Mouse (Mus musculus): ENCODE results near the gene H2-M5. TPM values are rescaled to one million over a fixed set of nuclear protein-coding genes. Genes with fewer than 3 reads are reported as not detected.
A peak's percentile ranks its signal among the peaks of the same experiment; 100 is the strongest.

H2-M5 gene
- polyA plus RNA-seq, 1 experiment from 2014 or later: 1.7 TPM

DNA sequence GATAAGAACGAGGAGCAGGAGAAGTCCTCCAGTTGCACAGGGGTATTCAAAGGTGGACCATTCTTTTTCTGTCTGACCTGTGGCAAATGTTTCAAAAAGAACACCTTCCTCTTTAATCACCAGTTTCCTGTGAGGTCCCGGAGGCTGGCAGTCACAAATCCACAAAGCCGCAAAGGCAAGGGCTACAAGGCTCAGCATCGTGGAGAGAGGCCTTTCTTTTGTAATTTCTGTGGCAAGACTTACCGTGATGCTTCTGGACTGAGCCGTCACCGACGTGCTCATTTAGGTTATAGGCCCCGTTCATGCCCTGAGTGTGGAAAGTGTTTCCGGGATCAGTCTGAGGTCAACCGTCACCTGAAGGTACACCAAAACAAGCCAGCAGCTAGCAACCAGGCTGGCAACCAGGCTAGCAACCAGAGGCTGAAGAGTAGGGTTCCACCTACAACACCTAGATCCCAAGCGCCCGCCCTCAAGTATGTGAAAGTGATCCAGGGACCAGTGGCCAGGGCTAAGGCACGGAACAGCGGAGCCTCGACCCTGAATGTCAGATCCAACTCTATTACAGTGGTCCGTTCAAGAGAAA, 20.2 kb upstream of the H2-M5 start:
- H3K27ac ChIP-seq: no peak overlapping the region
- 93% methylated on average over 17 of the region's 17 CpGs for WGBS
- H3K4me3 ChIP-seq: no peak overlapping the region
- H3K9ac ChIP-seq: no peak overlapping the region
- H3K36me3 ChIP-seq: peaks cover 59% of the 10 kb centered on the region
- no peak overlapping the region for H3K4me2 ChIP-seq (replicated peaks)
- H3K4me1 ChIP-seq: no peaks in the 10 kb centered on the region
- no peaks in the 10 kb centered on the region for H3K9me3 ChIP-seq
- H3K27me3 ChIP-seq (replicated peaks): no peaks in the 10 kb centered on the region
- ATAC-seq (ENCODE audit: low FRiP score, low read depth): no peak

DNA sequence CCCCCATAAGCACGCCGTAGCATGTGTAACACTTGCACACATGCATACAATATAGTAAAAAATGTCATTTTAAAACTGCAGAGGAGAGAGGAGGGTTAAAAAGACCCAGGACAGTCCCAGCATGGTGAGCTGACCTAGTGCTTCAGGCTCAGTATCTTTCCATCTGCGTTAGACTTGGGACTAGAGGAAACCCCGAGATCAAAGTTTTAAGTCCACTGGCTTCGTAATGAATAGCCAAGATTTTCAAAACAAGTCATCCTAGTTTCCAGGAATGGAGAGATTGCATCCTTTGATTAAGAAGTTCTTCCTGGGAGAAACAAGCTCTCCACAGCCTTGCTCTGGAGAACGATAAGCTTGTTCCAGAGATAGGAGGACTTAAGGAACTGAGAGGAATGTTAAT, 18.8 kb upstream of the H2-M5 start:
- no peaks in the 10 kb centered on the region for H3K27me3 ChIP-seq (replicated peaks)
- no peak overlapping the region for H3K9ac ChIP-seq
- H3K4me3 ChIP-seq: no peak overlapping the region
- H3K36me3 ChIP-seq: peaks cover 59% of the 10 kb centered on the region
- WGBS: 96% methylated on average over 6 of the region's 6 CpGs
- no peak overlapping the region for H3K4me2 ChIP-seq (replicated peaks)
- H3K4me1 ChIP-seq: no peaks in the 10 kb centered on the region
- no peak for ATAC-seq (ENCODE audit: low FRiP score, low read depth)
- H3K27ac ChIP-seq: no peak overlapping the region
- no peaks in the 10 kb centered on the region for H3K9me3 ChIP-seq

DNA sequence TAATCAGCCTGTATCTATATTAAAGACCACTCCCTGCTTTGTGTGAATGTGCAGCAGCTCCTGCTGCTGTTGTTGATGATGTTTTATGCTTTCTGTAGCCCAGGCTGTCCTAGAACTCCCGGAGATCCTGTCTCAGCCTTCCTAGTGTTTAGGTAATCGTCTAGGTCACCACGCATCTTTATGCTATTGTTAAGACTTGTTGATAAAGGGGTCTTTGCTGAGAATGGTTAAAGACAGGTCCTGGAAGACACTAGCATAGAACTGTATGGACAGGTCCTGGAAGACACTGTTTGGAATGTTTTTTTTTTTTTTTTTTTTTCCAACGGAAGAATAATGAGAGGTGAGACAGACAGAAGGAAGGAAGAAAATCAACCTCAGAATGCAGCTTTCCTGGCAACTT, 14.0 kb upstream of the H2-M5 start:
- H3K9ac ChIP-seq: peak overlapping the region; percentile 89
- peak overlapping the region; percentile 73 for H3K4me3 ChIP-seq
- no peaks in the 10 kb centered on the region for H3K9me3 ChIP-seq
- H3K36me3 ChIP-seq: peaks cover 25% of the 10 kb centered on the region
- WGBS: 48% methylated on average over 4 of the region's 4 CpGs
- 0 out of 2 replicates have a peak overlapping the region, but pooled peaks have one; percentile 87 for H3K27ac ChIP-seq
- H3K27me3 ChIP-seq (replicated peaks): no peaks in the 10 kb centered on the region
- no peaks in the 10 kb centered on the region; the same call in 1 of the 2 replicates for H3K4me1 ChIP-seq
- H3K4me2 ChIP-seq (replicated peaks): peak overlapping the region; percentile 63
- no peak; the same call in 1 of the 2 replicates for ATAC-seq (ENCODE audit: low FRiP score, low read depth)

DNA sequence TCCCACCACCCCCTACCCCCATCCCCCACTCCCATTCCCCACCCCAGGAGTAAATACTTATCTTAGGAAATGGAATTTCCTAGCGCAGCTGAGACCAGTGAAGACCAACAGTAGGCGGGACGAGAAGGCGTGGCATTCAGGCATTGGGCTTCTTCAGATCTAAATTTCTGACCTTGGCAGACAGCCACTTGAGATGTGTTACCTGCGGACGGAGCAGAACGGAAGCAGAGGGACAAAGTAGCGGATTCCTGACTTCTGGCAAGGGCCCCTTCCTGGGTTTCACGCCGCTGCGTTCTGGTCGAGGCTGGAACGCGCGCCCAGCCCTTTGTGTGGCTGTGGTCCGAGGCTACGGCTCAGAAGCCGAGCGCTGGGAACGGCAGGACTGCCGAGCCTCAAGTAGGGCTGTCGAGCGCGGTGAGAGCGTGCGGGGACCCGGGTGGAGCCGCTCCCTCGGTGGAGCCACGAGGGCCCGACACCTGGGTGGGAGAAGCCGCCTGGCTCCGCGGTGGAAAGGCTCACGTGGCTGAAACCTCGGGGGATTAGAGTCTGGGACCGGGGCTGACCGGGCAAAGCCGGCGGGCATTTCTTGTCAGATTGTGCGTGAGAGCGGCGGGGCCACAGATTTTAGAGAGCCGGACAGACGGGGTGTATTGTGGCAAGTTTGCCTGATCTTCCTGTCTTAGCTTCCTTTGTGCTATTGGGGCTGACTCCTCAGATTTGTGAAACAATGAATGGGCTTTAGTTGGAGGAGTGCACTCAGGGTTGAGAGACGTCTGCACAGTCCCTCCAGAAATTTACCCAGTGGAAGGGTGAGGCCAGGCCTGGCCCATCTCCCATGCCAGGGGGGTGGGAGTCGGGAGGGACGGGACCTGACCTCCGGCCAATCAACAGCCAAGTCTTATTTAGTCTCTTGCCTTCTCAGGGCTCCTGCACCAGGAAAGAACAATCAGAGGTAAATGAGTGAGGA, 13.3 kb upstream of the H2-M5 start:
- H3K36me3 ChIP-seq: peaks cover 18% of the 10 kb centered on the region; the same call in 1 of the 2 replicates
- H3K27me3 ChIP-seq (replicated peaks): no peaks in the 10 kb centered on the region
- peak overlapping the region; percentile 63 for H3K4me2 ChIP-seq (replicated peaks)
- peak overlapping the region; percentile 89 for H3K9ac ChIP-seq
- no peaks in the 10 kb centered on the region; the same call in 1 of the 2 replicates for H3K4me1 ChIP-seq
- no peaks in the 10 kb centered on the region for H3K9me3 ChIP-seq
- H3K4me3 ChIP-seq: peak overlapping the region; percentile 73
- H3K27ac ChIP-seq: peak overlapping the region; percentile 87
- WGBS: under 1% methylated on average over 49 of the region's 49 CpGs
- ATAC-seq (ENCODE audit: low FRiP score, low read depth): peak; percentile 88

DNA sequence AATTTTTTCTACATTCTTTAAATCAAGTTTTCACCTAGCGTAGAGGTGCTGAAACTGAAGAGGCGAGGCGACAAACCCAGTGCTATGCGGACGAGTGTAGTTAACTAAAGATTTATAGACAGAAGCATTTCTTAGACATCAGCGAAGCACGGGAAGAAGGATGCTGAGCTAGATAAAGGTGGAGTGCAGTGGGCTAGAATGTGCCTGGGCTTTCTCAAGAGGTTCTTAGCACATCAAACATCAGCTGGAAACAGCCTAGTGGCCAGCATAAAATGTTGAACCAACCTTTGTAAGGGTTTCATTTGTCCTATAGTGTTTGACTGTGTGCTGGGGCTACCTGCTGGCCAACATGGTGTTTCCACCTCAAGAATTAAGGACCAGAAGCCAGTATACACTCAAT, 11.5 kb upstream of the H2-M5 start, which contains the start of gene Zfp57:
Gene Zfp57, plus strand, starts transcription at position 301 of the 400 bp plus-strand sequence.
- H3K4me1 ChIP-seq: no peaks in the 10 kb centered on the region; the same call in 1 of the 2 replicates
- peak within 1 kb of the TSS; percentile 73 for H3K4me3 ChIP-seq
- no peak for ATAC-seq (ENCODE audit: low FRiP score, low read depth)
- WGBS: 91% methylated on average over 7 of the region's 7 CpGs
- H3K36me3 ChIP-seq: peaks cover 2% of the 10 kb centered on the region; the same call in 1 of the 2 replicates
- no peak within 1 kb of the TSS for H3K27ac ChIP-seq
- no peaks in the 10 kb centered on the region for H3K27me3 ChIP-seq (replicated peaks)
- peak within 1 kb of the TSS; percentile 63 for H3K4me2 ChIP-seq (replicated peaks)
- no peak within 1 kb of the TSS for H3K9ac ChIP-seq
- no peaks in the 10 kb centered on the region for H3K9me3 ChIP-seq

DNA sequence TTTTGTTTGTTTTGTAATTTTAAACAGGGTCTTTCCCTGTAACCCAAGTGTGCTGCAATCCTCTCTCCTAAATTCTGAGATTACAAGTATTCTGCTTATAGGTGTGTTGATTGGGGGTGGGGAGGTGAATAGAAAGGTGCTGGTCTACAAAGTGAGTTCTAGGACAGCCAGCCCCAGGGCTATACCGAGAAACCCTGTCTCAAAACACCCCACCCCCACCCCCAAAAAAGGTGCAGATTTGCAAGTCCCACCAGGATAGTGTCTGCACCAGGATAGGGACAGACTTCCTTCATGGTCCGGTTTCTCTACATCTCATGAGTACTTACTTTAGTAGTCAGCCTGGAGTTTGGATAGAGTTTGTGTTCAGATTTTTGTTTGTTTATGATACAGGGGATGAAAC, 9.1 kb upstream of the H2-M5 start:
- Histone ChIP-seq H3K4me1 (no peaks in the 10 kb centered on the region; the same call in 1 of the 2 replicates), H3K9ac (no peak overlapping the region), H3K9me3 (no peaks in the 10 kb centered on the region), H3K4me3 (no peak overlapping the region), H3K27me3 (replicated peaks) (no peaks in the 10 kb centered on the region), H3K36me3 (no peaks in the 10 kb centered on the region), H3K4me2 (replicated peaks) (no peak overlapping the region), H3K27ac (no peak overlapping the region)
- 81% methylated on average over 2 of the region's 2 CpGs for WGBS
- ATAC-seq (ENCODE audit: low FRiP score, low read depth): no peak

DNA sequence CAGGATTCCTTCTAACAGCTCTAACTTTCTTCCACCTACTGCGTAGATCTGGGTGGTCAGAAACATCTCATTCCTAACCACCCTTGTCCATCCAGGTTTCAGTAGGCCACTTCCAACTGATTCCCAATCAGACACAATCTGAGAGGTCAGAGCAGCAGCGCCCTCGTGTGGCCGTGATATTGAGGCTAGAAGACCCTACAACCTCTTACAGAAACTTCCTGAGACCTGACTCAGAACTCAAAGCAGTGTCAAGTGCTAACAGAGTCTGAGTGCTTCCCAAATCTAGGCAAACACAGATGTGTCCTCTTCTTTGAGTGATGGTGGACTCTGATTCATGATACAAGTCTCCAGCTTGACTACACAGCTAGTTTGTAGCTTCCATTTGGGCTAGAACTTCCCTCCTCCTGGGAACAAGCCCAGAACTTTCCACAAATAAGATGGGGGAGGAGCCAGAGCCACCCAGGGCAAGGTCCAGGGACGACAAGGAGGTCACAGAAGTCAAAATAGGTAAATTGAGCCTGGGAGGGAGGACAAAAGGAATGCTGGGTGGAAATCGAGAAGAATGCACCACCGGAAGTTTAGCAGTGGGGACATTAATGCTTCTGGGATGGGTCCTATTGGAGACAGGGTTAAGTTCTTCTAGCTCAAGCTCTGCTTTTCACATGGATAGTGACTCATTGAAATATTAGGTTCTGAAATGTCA, 7.8 kb upstream of the H2-M5 start:
- Histone ChIP-seq H3K4me3 (no peak overlapping the region), H3K9me3 (no peaks in the 10 kb centered on the region), H3K4me1 (no peaks in the 10 kb centered on the region; the same call in 1 of the 2 replicates), H3K4me2 (replicated peaks) (no peak overlapping the region), H3K36me3 (no peaks in the 10 kb centered on the region), H3K9ac (no peak overlapping the region), H3K27me3 (replicated peaks) (no peaks in the 10 kb centered on the region), H3K27ac (no peak overlapping the region)
- WGBS: 32% methylated on average over 7 of the region's 7 CpGs
- ATAC-seq (ENCODE audit: low FRiP score, low read depth): peak; percentile 52; the same call in 1 of the 2 replicates

DNA sequence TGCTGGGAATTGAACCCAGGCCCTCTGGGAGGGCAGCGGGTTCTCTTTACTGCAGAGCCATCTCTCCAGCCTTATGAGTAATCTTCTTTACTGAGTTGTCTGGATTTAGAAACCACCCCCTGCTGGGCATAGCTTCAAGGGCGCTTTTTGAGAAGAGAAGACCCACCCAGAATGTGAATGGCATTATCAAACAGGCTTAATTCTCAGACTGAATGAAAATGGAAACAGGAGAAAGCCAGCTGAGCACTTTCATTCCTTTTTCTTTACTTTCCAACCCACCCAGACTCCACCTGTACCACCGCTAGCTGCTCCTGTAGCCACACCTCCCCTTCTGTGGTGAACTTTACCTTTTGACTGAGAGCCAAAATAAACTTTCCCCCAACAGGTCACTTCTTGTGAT, 6.1 kb upstream of the H2-M5 start:
- Histone ChIP-seq H3K4me2 (replicated peaks) (no peak overlapping the region), H3K4me1 (no peaks in the 10 kb centered on the region), H3K9ac (no peak overlapping the region), H3K27me3 (replicated peaks) (no peaks in the 10 kb centered on the region), H3K4me3 (no peak overlapping the region), H3K9me3 (no peaks in the 10 kb centered on the region), H3K27ac (no peak overlapping the region), H3K36me3 (no peaks in the 10 kb centered on the region)
- 67% methylated on average over 3 of the region's 3 CpGs for WGBS
- no peak for ATAC-seq (ENCODE audit: low FRiP score, low read depth)

DNA sequence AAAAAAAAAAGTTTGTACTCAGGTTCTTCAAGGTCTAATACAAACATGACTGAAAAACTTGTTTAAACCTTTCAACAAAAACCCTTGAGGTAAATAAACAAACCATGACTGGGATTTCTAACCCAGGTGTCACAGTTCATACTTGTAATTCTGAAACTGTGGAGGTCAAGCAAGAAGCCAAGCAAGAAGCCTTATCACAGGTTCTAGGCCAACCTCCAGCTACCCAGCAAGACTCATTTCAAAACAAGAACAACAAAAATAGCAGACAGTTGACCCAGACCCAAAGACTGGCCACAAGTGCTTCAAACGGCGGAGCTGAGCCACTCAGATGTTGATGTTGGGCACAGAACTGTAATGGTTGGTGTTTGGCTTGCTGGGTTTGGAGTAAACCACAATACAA, 5.2 kb upstream of the H2-M5 start:
- Histone ChIP-seq H3K27me3 (replicated peaks) (peaks cover 2% of the 10 kb centered on the region), H3K4me3 (no peak overlapping the region), H3K4me1 (no peaks in the 10 kb centered on the region), H3K9me3 (no peaks in the 10 kb centered on the region), H3K4me2 (replicated peaks) (no peak overlapping the region), H3K27ac (no peak overlapping the region), H3K36me3 (no peaks in the 10 kb centered on the region), H3K9ac (no peak overlapping the region)
- no peak for ATAC-seq (ENCODE audit: low FRiP score, low read depth)
- 93% methylated on average over 2 of the region's 2 CpGs for whole genome bisulfite sequencing

DNA sequence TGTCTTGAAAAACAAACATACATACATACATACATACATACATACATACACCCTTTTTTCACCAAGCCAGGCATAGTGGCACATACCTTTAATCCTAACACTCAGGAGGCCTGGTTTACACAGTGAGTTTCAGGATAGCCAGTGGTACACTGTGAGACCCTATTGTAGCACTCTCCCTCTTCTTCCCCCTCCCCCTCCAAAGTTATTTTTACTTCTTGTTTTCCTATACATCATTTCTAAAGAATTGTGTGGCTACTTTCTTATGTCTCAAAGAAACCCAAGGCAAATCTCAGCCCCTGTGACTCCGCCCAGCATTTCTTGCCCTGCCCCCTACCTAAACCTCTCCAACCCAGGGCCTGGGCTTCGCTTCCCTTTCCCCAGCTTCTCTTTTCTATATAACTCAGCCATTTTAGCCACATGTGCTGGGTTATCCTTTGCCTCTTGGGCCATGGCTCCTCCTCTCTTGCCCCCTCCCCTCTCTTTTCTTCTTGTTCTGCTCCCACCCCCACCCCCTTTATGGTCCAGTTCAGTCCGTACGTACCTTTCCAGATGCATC, 4.5 kb upstream of the H2-M5 start:
- H3K4me3 ChIP-seq: no peak overlapping the region
- no peak overlapping the region for H3K27ac ChIP-seq
- H3K9me3 ChIP-seq: no peaks in the 10 kb centered on the region
- H3K4me2 ChIP-seq (replicated peaks): no peak overlapping the region
- H3K9ac ChIP-seq: no peak overlapping the region
- ATAC-seq (ENCODE audit: low FRiP score, low read depth): no peak
- H3K36me3 ChIP-seq: no peaks in the 10 kb centered on the region
- 89% methylated on average over 4 of the region's 4 CpGs for whole genome bisulfite sequencing
- no peaks in the 10 kb centered on the region for H3K4me1 ChIP-seq
- peaks cover 9% of the 10 kb centered on the region for H3K27me3 ChIP-seq (replicated peaks)

DNA sequence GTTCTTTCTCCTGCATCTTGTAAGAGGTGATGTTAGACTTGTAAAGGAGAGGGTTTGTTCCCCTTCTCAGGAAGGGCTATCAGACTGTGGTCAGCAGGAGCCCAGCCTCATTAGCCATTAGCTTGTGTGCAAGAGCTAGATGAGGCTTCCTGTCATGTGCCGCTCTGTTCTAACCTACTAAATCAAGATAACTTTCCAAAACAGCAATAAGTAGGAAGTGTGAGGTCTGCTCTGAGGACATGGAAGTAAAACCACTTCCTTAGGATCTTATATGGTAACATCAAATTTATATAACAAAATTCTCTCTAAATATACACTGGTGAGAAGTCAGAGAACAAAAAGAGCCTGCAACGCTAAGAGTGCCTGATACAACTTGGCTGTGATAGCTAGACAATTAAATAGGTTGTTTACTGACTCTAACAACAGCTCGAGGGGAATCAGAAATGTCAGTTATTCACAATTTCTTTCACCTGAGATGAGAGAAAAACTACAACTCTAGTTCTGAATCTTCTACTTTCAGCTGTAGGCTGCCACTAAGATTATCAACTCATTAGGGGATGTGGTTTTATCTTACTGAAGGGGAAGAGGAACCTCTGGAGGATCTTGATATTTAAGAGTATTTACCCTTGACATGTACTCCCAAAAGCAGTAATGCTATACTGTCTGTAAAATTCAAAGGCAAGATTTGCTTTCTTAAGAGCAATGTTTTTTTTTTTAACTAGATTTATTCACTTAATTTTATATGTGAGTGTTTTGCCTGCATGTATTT, 3.2 kb upstream of the H2-M5 start:
- ATAC-seq (ENCODE audit: low FRiP score, low read depth): no peak

More for the DNA sequence above, 3.2 kb upstream of the H2-M5 start:
- Histone ChIP-seq H3K9me3 (no peaks in the 10 kb centered on the region), H3K9ac (no peak overlapping the region), H3K4me3 (no peak overlapping the region), H3K27ac (no peak overlapping the region), H3K36me3 (no peaks in the 10 kb centered on the region), H3K27me3 (replicated peaks) (peaks cover 22% of the 10 kb centered on the region), H3K4me1 (no peaks in the 10 kb centered on the region; the same call in 1 of the 2 replicates), H3K4me2 (replicated peaks) (no peak overlapping the region)
- WGBS: 71% methylated on average over 3 of the region's 3 CpGs

Data from neural tube, embryonic 12.5 days (tissue).